Mouse (Mus musculus) heart, embryonic 14.5 days (tissue): Measurements from ENCODE around the gene Hemk1. TPM values are rescaled to one million over a fixed set of nuclear protein-coding genes. Genes with fewer than 3 reads are reported as not detected.

Experiments used
- ATAC-seq: fragments of 200-750 bp; cut with Nextera tagmentation; 2 replicates; pipeline ENCODE4 v1.8.0; 2017; ENCODE audit warnings: low read depth, moderate TSS enrichment; ENCODE audit not compliant: insufficient number of reproducible peaks, insufficient read depth, low FRiP score
- H3K27ac ChIP-seq, 2 experiments: fragments of 200-500 bp in 1 of 2; fragments of 300-500 bp in 1 of 2; sonication (generic) in 1 of 2; replicated peaks in 1 of 2; 2 replicates each; pipeline ENCODE4 v1.5.1; 2012 to 2014; ENCODE audit warnings: low read depth in 2 of 2, low read length in 2 of 2, control low read depth in 1 of 2, mild to moderate bottlenecking in 1 of 2, mixed read lengths in 1 of 2; ENCODE audit not compliant: control insufficient read depth in 1 of 2, insufficient read depth in 1 of 2
- H3K27me3 ChIP-seq: fragments of 300-500 bp; sonication (generic); 2 replicates; pipeline ENCODE4 v1.6.1; 2014; ENCODE audit warnings: mild to moderate bottlenecking, low read length, control low read depth; ENCODE audit not compliant: control insufficient read depth, insufficient read depth
- H3K36me3 ChIP-seq: fragments of 300-500 bp; sonication (generic); 2 replicates; pipeline ENCODE4 v1.6.1; 2014; ENCODE audit warnings: mild to moderate bottlenecking, control low read depth, low read length, mixed read lengths; ENCODE audit not compliant: control insufficient read depth, insufficient read depth
- H3K4me1 ChIP-seq, 2 experiments: fragments of 200-500 bp in 1 of 2; fragments of 300-500 bp in 1 of 2; sonication (generic) in 1 of 2; 2 replicates each; pipeline ENCODE4 v1.6.1; 2012 to 2014; ENCODE audit warnings: low read length in 2 of 2, control low read depth in 1 of 2, mixed read lengths in 1 of 2; ENCODE audit not compliant: control insufficient read depth in 2 of 2, insufficient read depth in 2 of 2
- H3K4me2 ChIP-seq: fragments of 300-500 bp; sonication (generic); 2 replicates; pipeline ENCODE4 v1.6.1; 2014; ENCODE audit warnings: mild to moderate bottlenecking, low read length
- H3K4me3 ChIP-seq, 2 experiments: fragments of 200-500 bp in 1 of 2; fragments of 300-500 bp in 1 of 2; sonication (generic) in 1 of 2; 2 replicates each; pipeline ENCODE4 v1.5.1; 2012 to 2014; ENCODE audit warnings: low read length in 2 of 2, mild to moderate bottlenecking in 2 of 2, control low read depth in 1 of 2, low read depth in 1 of 2, moderate library complexity in 1 of 2; ENCODE audit not compliant: control insufficient read depth in 1 of 2, insufficient read depth in 1 of 2
- H3K9ac ChIP-seq: fragments of 300-500 bp; sonication (generic); 2 replicates; pipeline ENCODE4 v1.6.1; 2014; ENCODE audit warnings: mild to moderate bottlenecking, low read length
- H3K9me3 ChIP-seq: fragments of 300-500 bp; sonication (generic); 2 replicates; pipeline ENCODE4 v1.6.1; 2016; ENCODE audit warnings: low read length, control low read depth; ENCODE audit not compliant: control insufficient read depth
- WGBS: fragments of 180-500 bp; shearing (Covaris S2); extraction: QIAGEN DNeasy Blood & Tissue Kit; methylation state at CpG from one replicate; pipeline ENCODE4 v1.1.7; 2014; 5-methylcytosine and 5-hydroxymethylcytosine counted together
- polyA plus RNA-seq: library from polyadenylated mRNA; unstranded; fragments of >200 nt; fragmentation: Nextera tagmentation; extraction: Ambion mirVana; gene quantifications from 2 replicates; pipeline ENCODE4 v1.2.1, GENCODE M21; 2014

Gene Hemk1
- polyA plus RNA-seq, 1 experiment from 2014 or later = 14.2 TPM

- Histone ChIP-seq H3K27me3 (no peaks in the 10 kb centered on the region), H3K9ac (peak within 1 kb of the TSS; percentile 73), H3K4me2 (peak within 1 kb of the TSS; percentile 90), H3K27ac (peak within 1 kb of the TSS in 1 of 2 experiments; percentile 35; a peak in 1 of 4 replicates), H3K4me1 (peaks cover 5 to 18% of the 10 kb centered on the region in 2 experiments), H3K36me3 (no peaks in the 10 kb centered on the region), H3K9me3 (no peaks in the 10 kb centered on the region), H3K4me3 (peak within 1 kb of the TSS; percentile 55 to 56)
- ATAC-seq = peak; percentile 86
- 2% methylated on average over 49 of the region's 49 CpGs for WGBS
These were observed 48.7 kb downstream of the Hemk1 start, which contains the start of gene Mapkapk3 for GRCm38 (mm10) chr9:107289211-107290076. Gene Mapkapk3, minus strand, starts transcription at chr9:107289877.

GRCm38 (mm10) chr9:107288711-107289110 is 49.4 kb downstream of the Hemk1 start:
- WGBS = 32% methylated on average over 8 of the region's 8 CpGs
- H3K9me3 ChIP-seq = no peaks in the 10 kb centered on the region
- H3K4me2 ChIP-seq = peak overlapping the region; percentile 90
- peaks cover 4 to 17% of the 10 kb centered on the region in 2 experiments; a peak in 3 of 4 replicates for H3K4me1 ChIP-seq
- no peaks in the 10 kb centered on the region for H3K36me3 ChIP-seq
- ATAC-seq = no peak
- H3K27me3 ChIP-seq = no peaks in the 10 kb centered on the region
- peak overlapping the region; percentile 55 to 56 for H3K4me3 ChIP-seq
- peak overlapping the region; percentile 73 for H3K9ac ChIP-seq
- H3K27ac ChIP-seq = peak overlapping the region in 1 of 2 experiments; percentile 35; a peak in 1 of 4 replicates

- Histone ChIP-seq H3K27me3 (no peaks in the 10 kb centered on the region), H3K27ac (no peak overlapping the region), H3K36me3 (no peaks in the 10 kb centered on the region), H3K9me3 (no peaks in the 10 kb centered on the region), H3K4me1 (peaks cover 4 to 17% of the 10 kb centered on the region in 2 experiments; a peak in 3 of 4 replicates), H3K9ac (no peak overlapping the region), H3K4me3 (no peak overlapping the region), H3K4me2 (peak overlapping the region; percentile 90; the same call in 1 of the 2 replicates)
- no peak for ATAC-seq
- 73% methylated on average over 14 of the region's 14 CpGs for WGBS
These were observed 50.0 kb downstream of the Hemk1 start for GRCm38 (mm10) chr9:107288105-107288650.

- ATAC-seq = no peak
- Histone ChIP-seq H3K27me3 (no peaks in the 10 kb centered on the region), H3K9me3 (no peaks in the 10 kb centered on the region), H3K4me2 (no peak overlapping the region), H3K4me1 (peaks cover 4 to 17% of the 10 kb centered on the region in 2 experiments; a peak in 3 of 4 replicates), H3K9ac (no peak overlapping the region), H3K27ac (no peak overlapping the region), H3K36me3 (no peaks in the 10 kb centered on the region), H3K4me3 (no peak overlapping the region)
- WGBS = 76% methylated on average over 2 of the region's 2 CpGs
These were observed 50.9 kb downstream of the Hemk1 start for GRCm38 (mm10) chr9:107287294-107287693.

- H3K4me1 ChIP-seq = peaks cover 7 to 16% of the 10 kb centered on the region in 2 experiments; a peak in 3 of 4 replicates
- no peak overlapping the region for H3K9ac ChIP-seq
- 16% methylated on average over 3 of the region's 3 CpGs for WGBS
- no peak overlapping the region for H3K27ac ChIP-seq
- no peak for ATAC-seq
- no peaks in the 10 kb centered on the region for H3K27me3 ChIP-seq
- no peak overlapping the region for H3K4me3 ChIP-seq
- no peaks in the 10 kb centered on the region for H3K9me3 ChIP-seq
- no peaks in the 10 kb centered on the region for H3K36me3 ChIP-seq
- H3K4me2 ChIP-seq = no peak overlapping the region
These were observed 53.1 kb downstream of the Hemk1 start for GRCm38 (mm10) chr9:107285009-107285408.

- no peak for ATAC-seq
- Histone ChIP-seq H3K4me3 (no peak overlapping the region), H3K4me1 (peaks cover 13 to 20% of the 10 kb centered on the region in 2 experiments), H3K9ac (no peak overlapping the region), H3K9me3 (no peaks in the 10 kb centered on the region), H3K4me2 (no peak overlapping the region), H3K36me3 (no peaks in the 10 kb centered on the region), H3K27ac (no peak overlapping the region), H3K27me3 (no peaks in the 10 kb centered on the region)
- 89% methylated on average over 9 of the region's 9 CpGs for WGBS
These were observed 55.2 kb downstream of the Hemk1 start for GRCm38 (mm10) chr9:107282951-107283350.

GRCm38 (mm10) chr9:107281241-107281987 is 56.7 kb downstream of the Hemk1 start:
- H3K4me3 ChIP-seq = no peak overlapping the region
- 87% methylated on average over 5 of the region's 5 CpGs for WGBS
- ATAC-seq = no peak

More at GRCm38 (mm10) chr9:107281241-107281987, 56.7 kb downstream of the Hemk1 start:
- no peak overlapping the region for H3K4me2 ChIP-seq
- H3K27me3 ChIP-seq = no peaks in the 10 kb centered on the region
- no peaks in the 10 kb centered on the region for H3K36me3 ChIP-seq
- peaks cover 12 to 20% of the 10 kb centered on the region in 2 experiments for H3K4me1 ChIP-seq
- H3K27ac ChIP-seq = no peak overlapping the region
- no peaks in the 10 kb centered on the region for H3K9me3 ChIP-seq
- no peak overlapping the region for H3K9ac ChIP-seq
